In the genomic region with DNA sequence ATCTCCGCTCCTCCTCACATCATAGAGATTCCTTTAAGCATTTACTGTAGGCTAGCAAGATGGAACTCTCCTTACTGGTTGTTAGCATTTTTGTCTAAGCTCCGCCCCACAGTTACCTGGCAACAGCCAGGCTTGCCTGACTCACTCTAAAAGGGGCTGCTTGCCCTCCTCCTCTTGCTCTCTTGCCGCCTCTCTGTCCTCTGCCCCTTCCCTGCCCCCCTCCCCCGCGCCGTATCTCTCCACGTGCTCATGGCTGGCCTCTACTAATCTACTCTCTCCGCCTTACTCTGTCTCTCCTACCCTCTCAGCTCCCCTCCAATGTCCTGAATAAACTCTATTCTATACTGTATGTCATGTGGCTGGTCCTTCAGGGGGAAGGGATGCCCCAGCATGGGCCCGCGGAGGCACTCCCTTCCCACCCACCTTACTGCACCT, we compare ENCODE assay signal across 8 mouse cellular contexts. TPM values are rescaled to one million over a fixed set of nuclear protein-coding genes. Genes with fewer than 3 reads are reported as not detected.
DNase-seq lines count a peak whose midpoint lies in the region; ATAC-seq lines count a peak whose summit lies in the region.

No protein-coding gene starts in this region.

- no peak overlapping the region for H3K27ac ChIP-seq in forebrain, embryonic 16.5 days (ENCODE audit: low read length)

- peak overlapping the region; percentile 26; the same call in 1 of the 2 replicates for H3K9ac ChIP-seq in forebrain, embryonic 16.5 days (replicated peaks; ENCODE audit: low read depth, low read length)

- peak; percentile 91 for ATAC-seq in forebrain, embryonic 16.5 days
- peak; percentile 61 for ATAC-seq in megakaryocyte-erythroid progenitor cell, adult 5-6 weeks (replicated peaks; ENCODE audit: low FRiP score, low TSS enrichment, poor library complexity, severe bottlenecking)

- intact Hi-C loops in gastrocnemius, postnatal 14 days (cut with DNase I; ENCODE audit: low total_unique reads) = no loop called here

- H3K36me3 ChIP-seq in forebrain, embryonic 16.5 days (ENCODE audit: control insufficient read depth, insufficient read depth) = no peaks in the 10 kb centered on the region

- peaks cover 12% of the 10 kb centered on the region for H3K4me1 ChIP-seq in forebrain, embryonic 16.5 days (replicated peaks; ENCODE audit: control insufficient read depth, insufficient read depth, low read length)

- peaks cover 9% of the 10 kb centered on the region for H3K27me3 ChIP-seq in forebrain, embryonic 16.5 days (replicated peaks; ENCODE audit: control insufficient read depth, insufficient read depth, low read length)

- DNase-seq in kidney, postnatal 4 days = peak; percentile 32 to 45
- no peak for DNase-seq in kidney, adult 18-20 months
- peak; percentile 40 for DNase-seq in brain, embryonic 18.5 days (ENCODE audit: low read depth, low spot score)
- DNase-seq in thymus, postnatal 36 days = peak; percentile 52 to 73
- no peak for DNase-seq in gastrocnemius, postnatal 14 days
- DNase-seq in spleen, postnatal 10 days (ENCODE audit: low spot score in 2 of 2) = no peak

- peak overlapping the region; percentile 56 for H3K4me2 ChIP-seq in forebrain, embryonic 16.5 days (ENCODE audit: low read length)

- H3K4me3 ChIP-seq in forebrain, embryonic 16.5 days (replicated peaks; ENCODE audit: low read length) = peak overlapping the region; percentile 34

- no peaks in the 10 kb centered on the region for H3K9me3 ChIP-seq in forebrain, embryonic 16.5 days (ENCODE audit: control insufficient read depth, low read length)

- whole genome bisulfite sequencing in forebrain, embryonic 16.5 days = 3% methylated on average over 10 of the region's 10 CpGs

RNA-seq across cellular contexts. Expression of a gene that starts 59.9 kb away (rescaled TPM):
- polyA plus RNA-seq in forebrain, embryonic 16.5 days (2015; fragmentation: Nextera tagmentation; extraction: Ambion mirVana) = 79.1 and 85.8 TPM in 2 replicates
- 96.0 and 98.1 TPM in 2 replicates for total RNA-seq in megakaryocyte-erythroid progenitor cell, adult 5-6 weeks (2014; fragmentation: Nextera tagmentation)
- 75.3 and 86.9 TPM in 2 replicates for total RNA-seq in megakaryocyte-erythroid progenitor cell, adult 5-6 weeks (2017)
- total RNA-seq in gastrocnemius, postnatal 14 days (2021) = 10 to 100 TPM; 40.2 to 43.9 TPM

Comparison
In these comparisons a context has a peak if more than half of its experiments do, and no peak if none do; other contexts are left out.
1. DNase-seq: peak in kidney, postnatal 4 days (2 of 2), brain, embryonic 18.5 days (single experiment) and thymus, postnatal 36 days (2 of 2); none in kidney, adult 18-20 months (single experiment), gastrocnemius, postnatal 14 days (single experiment) and spleen, postnatal 10 days (0 of 2).